Mouse (Mus musculus) cerebellum, postnatal 36 days (tissue): ENCODE measurements at regions not wholly inside any gene's neighbourhood (a gene's known extent, or its start where the extent isn't known, plus 50 kb on each side); places are given as distances from the start of the nearest gene placed in this dataset.
"Not testable (repeated sequence)": the region's sequence is repeated elsewhere in the genome, so short reads cannot be mapped to it uniquely, and the experiment has no call there.

Experiments used
- DNase-seq, 2 experiments: peaks; one replicate each; pipeline ENCODE4 v3.0.0; 2021 to 2022; ENCODE audit warnings: mixed read lengths in 2 of 2

GRCm38 (mm10) chr16:30799699-30800483 is 200.4 kb downstream of the Fam43a start:
- DNase-seq: no peak

DNA sequence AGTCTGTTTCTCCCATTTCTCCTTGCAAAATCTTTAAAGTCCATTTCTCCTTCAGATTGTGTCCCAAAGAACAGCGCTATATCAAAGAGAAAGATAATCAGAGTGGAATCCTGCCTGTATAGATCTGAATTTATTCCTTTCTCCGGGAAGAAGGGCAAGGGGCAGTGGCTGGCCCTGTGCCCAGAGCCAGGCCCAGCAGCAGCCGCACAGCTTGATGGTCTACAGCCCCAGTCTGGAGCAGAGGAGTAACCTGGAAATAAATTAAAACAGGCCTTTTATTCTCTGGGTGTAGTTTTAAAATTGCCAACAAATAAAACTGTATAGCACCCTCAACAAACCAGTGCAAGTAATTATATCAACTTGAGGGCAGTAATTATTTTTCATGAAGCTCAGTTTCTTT is 204.5 kb downstream of the Fam43a start:
- DNase-seq: no peak

DNA sequence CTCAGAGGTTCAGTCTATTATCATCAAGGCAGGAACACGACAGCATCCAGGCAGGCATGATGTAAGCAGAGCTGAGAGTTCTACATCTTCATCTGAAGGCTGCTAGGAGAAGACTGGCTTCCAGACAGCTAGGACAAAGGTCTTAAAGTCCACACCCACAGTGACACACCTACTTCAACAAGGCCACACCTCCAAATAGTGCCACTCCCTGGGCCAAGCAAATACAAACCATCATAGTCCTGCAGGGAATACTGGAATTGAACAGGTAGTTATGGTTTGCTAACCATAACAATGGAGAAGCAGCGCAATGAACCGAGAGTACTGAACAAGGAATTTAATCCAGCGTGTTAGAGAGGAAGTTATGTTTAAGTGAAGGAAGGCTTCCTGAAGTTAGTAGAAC is 206.7 kb downstream of the Fam43a start:
- DNase-seq: not testable (repeated sequence)

DNA sequence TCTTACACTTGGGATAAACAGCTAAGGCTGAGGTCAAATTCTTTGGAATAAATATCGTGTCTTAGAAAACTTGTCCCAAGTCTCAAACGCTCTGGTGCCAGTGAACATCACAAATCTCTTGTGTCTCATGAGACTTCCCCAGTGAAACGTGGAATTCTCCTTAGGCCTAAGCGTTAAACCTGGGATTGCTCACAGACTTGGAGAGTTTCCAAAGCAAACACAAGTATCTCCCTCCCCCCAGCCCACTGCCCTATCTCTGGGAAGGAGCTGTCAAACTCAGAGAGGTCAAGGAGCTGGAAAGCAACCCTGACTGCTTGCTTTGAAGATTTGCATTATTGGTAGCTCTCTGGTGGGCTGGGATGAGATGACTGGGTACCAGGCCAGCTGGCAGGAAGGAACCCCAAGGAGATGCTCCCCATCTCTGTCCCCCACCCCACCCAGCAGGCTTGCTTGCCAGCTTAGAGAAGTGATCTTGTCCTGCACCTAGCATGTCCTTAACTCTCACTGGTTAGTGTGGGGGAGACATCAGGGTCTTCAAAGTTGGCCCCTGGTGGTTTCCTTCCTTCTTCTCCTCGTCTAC is 219.1 kb downstream of the Fam43a start:
- no peak for DNase-seq

DNA sequence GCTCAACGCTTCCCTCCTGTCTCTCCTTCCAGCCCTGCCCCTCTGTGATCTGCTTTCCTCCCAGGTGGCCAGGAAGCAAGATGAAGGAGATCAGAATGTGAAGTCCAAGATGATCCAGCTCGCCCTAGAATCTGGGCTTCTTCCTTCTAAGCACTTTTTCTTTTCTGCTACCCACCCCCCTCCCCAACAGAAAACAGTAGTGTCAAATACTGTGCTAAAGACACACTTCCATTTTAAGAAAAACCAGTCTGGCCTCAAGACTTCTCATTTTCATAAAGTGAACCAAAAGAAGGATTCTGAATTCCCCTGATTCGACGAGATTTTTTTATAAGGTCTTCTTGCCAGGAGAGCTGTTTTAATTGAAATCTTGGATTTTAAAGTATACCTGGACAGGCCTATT is 219.8 kb downstream of the Fam43a start:
- no peak for DNase-seq

DNA sequence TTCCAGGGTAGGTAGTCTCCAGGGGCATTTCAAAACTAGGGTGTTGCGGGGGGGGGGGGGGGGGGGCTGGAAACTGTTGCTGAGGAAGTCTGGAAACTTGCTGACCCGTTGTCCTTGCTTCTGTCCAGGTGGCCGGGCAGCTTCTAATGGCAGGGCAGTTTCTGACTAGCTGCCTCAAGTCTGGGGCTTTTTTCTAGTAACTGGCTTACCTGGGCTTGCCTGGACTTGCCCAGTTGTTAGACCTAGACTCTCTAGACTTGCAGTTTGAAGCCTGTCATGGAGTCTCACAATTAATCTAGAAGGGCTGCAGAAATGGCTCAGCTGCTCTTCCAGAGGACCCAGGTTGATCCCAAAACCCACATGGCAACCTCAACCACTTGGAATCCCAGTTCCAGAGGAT is 220.7 kb downstream of the Fam43a start:
- no peak for DNase-seq

DNA sequence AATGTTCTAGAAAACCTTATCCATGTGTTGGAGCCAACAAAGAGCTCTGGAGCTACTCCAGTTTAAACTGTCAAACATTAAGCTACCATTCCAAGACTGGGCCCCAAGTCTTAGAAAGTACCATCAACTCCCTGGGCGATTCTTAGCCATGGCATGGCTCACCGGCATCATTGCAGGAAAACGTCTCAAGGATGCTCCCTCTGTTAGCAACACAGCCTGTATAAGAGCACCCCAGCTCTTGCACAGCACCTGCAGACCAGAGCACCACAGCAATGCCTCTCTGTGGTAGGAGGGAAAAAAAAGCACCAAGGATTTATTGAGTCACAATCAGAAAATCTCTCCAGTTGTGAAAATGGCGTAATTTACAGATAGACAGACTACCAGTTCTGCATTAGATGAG is 221.2 kb downstream of the Fam43a start:
- DNase-seq: no peak

- DNase-seq: peak in 1 of 2 experiments; percentile 6
Measured at GRCm38 (mm10) chr16:30821191-30821910, 221.8 kb downstream of the Fam43a start.

- no peak for DNase-seq
Measured at GRCm38 (mm10) chr16:30821911-30822578, 222.5 kb downstream of the Fam43a start.

GRCm38 (mm10) chr16:30826128-30826527 is 226.6 kb downstream of the Fam43a start:
- DNase-seq: peak; percentile 8 to 16

- no peak for DNase-seq
Measured at GRCm38 (mm10) chr16:30827901-30828608, 228.5 kb downstream of the Fam43a start.

- no peak for DNase-seq
Measured at GRCm38 (mm10) chr16:30834561-30834960, 235.0 kb downstream of the Fam43a start.

DNA sequence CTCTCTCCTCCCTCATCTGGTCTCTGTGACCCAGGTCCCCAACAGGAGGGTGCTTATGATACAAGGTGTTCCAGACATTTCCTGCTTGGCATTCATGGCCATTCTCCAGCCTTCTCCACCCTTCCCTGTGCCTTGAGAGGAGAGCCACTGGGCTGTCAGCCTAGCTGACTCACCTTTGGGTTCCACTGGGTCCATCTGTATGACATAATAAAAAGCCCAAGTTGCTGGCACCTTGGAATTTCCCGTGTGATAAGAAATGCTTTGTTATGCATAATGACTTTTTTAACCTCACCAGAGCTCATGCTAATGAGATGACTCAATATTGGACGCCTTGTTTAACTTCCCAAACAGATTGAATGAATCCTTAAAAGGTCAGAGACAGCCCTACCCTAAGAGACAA is 236.2 kb downstream of the Fam43a start:
- DNase-seq: no peak

DNA sequence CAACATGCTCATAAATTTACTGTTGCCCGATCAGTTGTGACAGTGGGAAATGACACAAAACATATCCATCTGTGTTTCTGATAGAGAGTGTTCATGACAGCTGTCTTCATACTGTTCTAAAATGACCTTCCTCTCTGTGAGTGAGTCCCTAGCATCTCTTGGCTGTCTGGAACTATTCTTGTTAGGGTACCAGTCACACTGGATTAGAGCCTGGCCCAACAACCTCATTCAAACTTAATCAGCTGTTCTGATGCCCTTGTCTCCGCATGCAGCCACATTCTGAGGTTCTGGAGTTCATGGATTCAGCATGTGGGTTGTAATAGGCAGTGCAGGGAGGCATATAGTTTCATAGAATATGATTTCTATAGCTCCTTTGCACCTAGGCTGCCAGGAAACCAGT is 238.4 kb downstream of the Xxylt1 start:
- no peak for DNase-seq

- no peak for DNase-seq
Measured at GRCm38 (mm10) chr16:30852595-30852994, 228.6 kb downstream of the Xxylt1 start.

DNA sequence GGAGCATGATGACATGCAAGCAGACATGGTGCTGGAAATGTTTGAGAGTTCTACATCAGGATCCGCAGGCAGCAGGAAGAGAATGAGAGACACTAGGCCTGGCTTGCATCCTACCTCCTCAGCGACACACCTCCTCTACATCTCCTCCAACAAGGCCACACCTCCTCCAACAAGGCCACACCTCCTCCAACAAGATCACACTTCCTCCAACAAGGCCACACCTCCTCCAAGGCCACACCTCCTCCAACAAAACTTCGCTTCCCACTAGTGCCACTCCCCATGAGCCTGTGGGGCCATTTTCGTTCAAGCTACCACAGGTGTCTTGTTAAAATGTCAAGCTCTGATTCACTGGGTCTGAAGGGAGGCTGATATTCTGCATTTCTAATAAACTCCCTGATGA is 226.5 kb downstream of the Xxylt1 start:
- no peak for DNase-seq

- peak; percentile 10 for DNase-seq
Measured at GRCm38 (mm10) chr16:30857656-30858055, 223.6 kb downstream of the Xxylt1 start.

- no peak for DNase-seq
Measured at GRCm38 (mm10) chr16:30869136-30869909, 211.9 kb downstream of the Xxylt1 start.

DNA sequence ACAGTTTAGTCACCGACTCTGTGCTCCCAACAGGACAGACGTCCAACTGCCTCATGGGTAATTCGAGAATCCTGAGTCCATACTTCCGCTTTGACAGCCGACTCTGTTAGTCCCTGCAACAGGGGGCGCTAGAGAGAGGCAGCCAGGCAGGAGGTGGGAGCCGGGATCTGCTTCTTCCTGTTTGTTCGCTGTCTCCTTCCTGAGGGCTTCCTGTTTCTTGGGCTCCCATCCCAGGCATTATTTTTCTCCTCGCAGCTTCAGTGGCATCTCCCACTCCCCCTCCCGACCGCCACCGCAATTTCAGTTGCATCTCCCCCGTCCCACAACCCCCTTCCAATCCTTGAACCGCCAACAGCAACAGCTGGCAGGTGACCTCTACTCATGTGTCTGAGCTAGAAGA is 211.1 kb downstream of the Xxylt1 start:
- DNase-seq: no peak

GRCm38 (mm10) chr16:30870676-30871075 is 210.6 kb downstream of the Xxylt1 start:
- DNase-seq: no peak

- DNase-seq: no peak
Measured at GRCm38 (mm10) chr16:30872147-30872546, 209.1 kb downstream of the Xxylt1 start.
